Mouse (Mus musculus): ENCODE results near the gene Upk3b. TPM values are rescaled to one million over a fixed set of nuclear protein-coding genes. Genes with fewer than 3 reads are reported as not detected.

The Upk3b gene
- polyA plus RNA-seq, 1 experiment, result 3.9 TPM

GRCm38 (mm10) chr5:136073051-136073450 lies 34.8 kb downstream of the Upk3b start:
- 59% methylated on average over 6 of the region's 6 CpGs for WGBS
- no peak overlapping the region for H3K27ac ChIP-seq (ENCODE audit: insufficient read depth, low read length)
- no peak overlapping the region for H3K4me3 ChIP-seq (ENCODE audit: extremely low read depth, insufficient read depth, insufficient read length)
- no peak for TF ChIP-seq POLR2A (IDR thresholded peaks at IDR 0.05; ENCODE audit: low read depth, low read length)
- TF ChIP-seq CTCF (IDR thresholded peaks at IDR 0.05; ENCODE audit: extremely low read depth, insufficient read depth, insufficient read length, insufficient replicate concordance), result no peak
- H3K36me3 ChIP-seq (ENCODE audit: control insufficient read depth, insufficient read depth, low read length), result no peaks in the 10 kb centered on the region
- no peak for DNase-seq (ENCODE audit: low read depth in 1 of 2, low spot score in 2 of 2)
- no peaks in the 10 kb centered on the region for H3K27me3 ChIP-seq (ENCODE audit: control insufficient read depth, insufficient read depth, low read length)
- peaks cover 12% of the 10 kb centered on the region; the same call in 1 of the 2 replicates for H3K4me1 ChIP-seq (ENCODE audit: control insufficient read depth, insufficient read depth, insufficient read length)

GRCm38 (mm10) chr5:136073526-136073925 lies 35.2 kb downstream of the Upk3b start:
- Histone ChIP-seq H3K27me3 (ENCODE audit: control insufficient read depth, insufficient read depth, low read length) (no peaks in the 10 kb centered on the region), H3K4me1 (ENCODE audit: control insufficient read depth, insufficient read depth, insufficient read length) (peaks cover 12% of the 10 kb centered on the region; the same call in 1 of the 2 replicates), H3K36me3 (ENCODE audit: control insufficient read depth, insufficient read depth, low read length) (no peaks in the 10 kb centered on the region), H3K27ac (ENCODE audit: insufficient read depth, low read length) (no peak overlapping the region), H3K4me3 (ENCODE audit: extremely low read depth, insufficient read depth, insufficient read length) (no peak overlapping the region)
- TF ChIP-seq POLR2A (IDR thresholded peaks at IDR 0.05; ENCODE audit: low read depth, low read length) (no peak), CTCF (IDR thresholded peaks at IDR 0.05; ENCODE audit: extremely low read depth, insufficient read depth, insufficient read length, insufficient replicate concordance) (no peak)
- WGBS, result 81% methylated on average over 11 of the region's 11 CpGs
- DNase-seq (ENCODE audit: low read depth in 1 of 2, low spot score in 2 of 2), result no peak

GRCm38 (mm10) chr5:136075076-136075475 lies 36.8 kb downstream of the Upk3b start:
- Histone ChIP-seq H3K27me3 (ENCODE audit: control insufficient read depth, insufficient read depth, low read length) (no peaks in the 10 kb centered on the region), H3K4me1 (ENCODE audit: control insufficient read depth, insufficient read depth, insufficient read length) (peaks cover 12% of the 10 kb centered on the region; the same call in 1 of the 2 replicates), H3K27ac (ENCODE audit: insufficient read depth, low read length) (no peak overlapping the region), H3K4me3 (ENCODE audit: extremely low read depth, insufficient read depth, insufficient read length) (no peak overlapping the region), H3K36me3 (ENCODE audit: control insufficient read depth, insufficient read depth, low read length) (no peaks in the 10 kb centered on the region)
- TF ChIP-seq CTCF (IDR thresholded peaks at IDR 0.05; ENCODE audit: extremely low read depth, insufficient read depth, insufficient read length, insufficient replicate concordance) (no peak), POLR2A (IDR thresholded peaks at IDR 0.05; ENCODE audit: low read depth, low read length) (no peak)
- 69% methylated on average over 5 of the region's 5 CpGs for WGBS
- no peak for DNase-seq (ENCODE audit: low read depth in 1 of 2, low spot score in 2 of 2)

- Histone ChIP-seq H3K4me1 (ENCODE audit: control insufficient read depth, insufficient read depth, insufficient read length) (peaks cover 12% of the 10 kb centered on the region; the same call in 1 of the 2 replicates), H3K27ac (ENCODE audit: insufficient read depth, low read length) (no peak overlapping the region), H3K27me3 (ENCODE audit: control insufficient read depth, insufficient read depth, low read length) (no peaks in the 10 kb centered on the region), H3K36me3 (ENCODE audit: control insufficient read depth, insufficient read depth, low read length) (no peaks in the 10 kb centered on the region), H3K4me3 (ENCODE audit: extremely low read depth, insufficient read depth, insufficient read length) (no peak overlapping the region)
- TF ChIP-seq POLR2A (IDR thresholded peaks at IDR 0.05; ENCODE audit: low read depth, low read length) (no peak), CTCF (IDR thresholded peaks at IDR 0.05; ENCODE audit: extremely low read depth, insufficient read depth, insufficient read length, insufficient replicate concordance) (no peak)
- DNase-seq (ENCODE audit: low read depth in 1 of 2, low spot score in 2 of 2), result no peak
- 70% methylated on average over 7 of the region's 7 CpGs for WGBS
Observed at GRCm38 (mm10) chr5:136076284-136076683, 38.0 kb downstream of the Upk3b start.

- H3K4me3 ChIP-seq (ENCODE audit: extremely low read depth, insufficient read depth, insufficient read length), result no peak overlapping the region
- DNase-seq (ENCODE audit: low read depth in 1 of 2, low spot score in 2 of 2), result no peak
Observed at GRCm38 (mm10) chr5:136077001-136077550, 38.8 kb downstream of the Upk3b start.

GRCm38 (mm10) chr5:136078136-136078535 lies 39.8 kb downstream of the Upk3b start:
- TF ChIP-seq POLR2A (IDR thresholded peaks at IDR 0.05; ENCODE audit: low read depth, low read length) (no peak), CTCF (IDR thresholded peaks at IDR 0.05; ENCODE audit: extremely low read depth, insufficient read depth, insufficient read length, insufficient replicate concordance) (no peak)
- Histone ChIP-seq H3K27me3 (ENCODE audit: control insufficient read depth, insufficient read depth, low read length) (no peaks in the 10 kb centered on the region), H3K4me3 (ENCODE audit: extremely low read depth, insufficient read depth, insufficient read length) (no peak overlapping the region), H3K4me1 (ENCODE audit: control insufficient read depth, insufficient read depth, insufficient read length) (peaks cover 12% of the 10 kb centered on the region; the same call in 1 of the 2 replicates), H3K27ac (ENCODE audit: insufficient read depth, low read length) (no peak overlapping the region), H3K36me3 (ENCODE audit: control insufficient read depth, insufficient read depth, low read length) (no peaks in the 10 kb centered on the region)
- WGBS, result 88% methylated on average over 5 of the region's 5 CpGs
- DNase-seq (ENCODE audit: low read depth in 1 of 2, low spot score in 2 of 2), result no peak

More at GRCm38 (mm10) chr5:136077001-136077550, 38.8 kb downstream of the Upk3b start:
- Histone ChIP-seq H3K36me3 (ENCODE audit: control insufficient read depth, insufficient read depth, low read length) (no peaks in the 10 kb centered on the region), H3K27ac (ENCODE audit: insufficient read depth, low read length) (peak overlapping the region; percentile 17), H3K27me3 (ENCODE audit: control insufficient read depth, insufficient read depth, low read length) (no peaks in the 10 kb centered on the region), H3K4me1 (ENCODE audit: control insufficient read depth, insufficient read depth, insufficient read length) (peaks cover 12% of the 10 kb centered on the region; the same call in 1 of the 2 replicates)
- 12% methylated on average over 9 of the region's 9 CpGs for WGBS
- no peak for TF ChIP-seq CTCF (IDR thresholded peaks at IDR 0.05; ENCODE audit: extremely low read depth, insufficient read depth, insufficient read length, insufficient replicate concordance)

- TF ChIP-seq CTCF (IDR thresholded peaks at IDR 0.05; ENCODE audit: extremely low read depth, insufficient read depth, insufficient read length, insufficient replicate concordance) (no peak), POLR2A (IDR thresholded peaks at IDR 0.05; ENCODE audit: low read depth, low read length) (no peak)
- Histone ChIP-seq H3K27me3 (ENCODE audit: control insufficient read depth, insufficient read depth, low read length) (no peaks in the 10 kb centered on the region), H3K36me3 (ENCODE audit: control insufficient read depth, insufficient read depth, low read length) (no peaks in the 10 kb centered on the region), H3K4me3 (ENCODE audit: extremely low read depth, insufficient read depth, insufficient read length) (no peak overlapping the region), H3K4me1 (ENCODE audit: control insufficient read depth, insufficient read depth, insufficient read length) (peaks cover 14% of the 10 kb centered on the region; the same call in 1 of the 2 replicates), H3K27ac (ENCODE audit: insufficient read depth, low read length) (no peak overlapping the region)
- DNase-seq (ENCODE audit: low read depth in 1 of 2, low spot score in 2 of 2), result no peak
- 92% methylated on average over 4 of the region's 4 CpGs for WGBS
Observed at GRCm38 (mm10) chr5:136082345-136082744, 44.0 kb downstream of the Upk3b start.
